Mouse (Mus musculus) c-Kit-positive CD71-negative TER-119-negative erythroid progenitor cells, embryonic 14.5 days (primary cell): ENCODE results near the gene Lactb.

ENCODE experiments used
- DNase-seq: peaks from one replicate; pipeline ENCODE4 v3.0.0-alpha.2; 2013; ENCODE audit warnings: low read depth

The Lactb gene

GRCm38 (mm10) chr9:66978468-66978867, 3.2 kb upstream of the Lactb start:
- DNase-seq = no peak

- DNase-seq = no peak
Observed at GRCm38 (mm10) chr9:66977982-66978381, 2.7 kb upstream of the Lactb start.

GRCm38 (mm10) chr9:66977121-66977520, 1.8 kb upstream of the Lactb start:
- DNase-seq = no peak

GRCm38 (mm10) chr9:66974721-66975225, 511 bp downstream of the Lactb start:
- DNase-seq = peak; percentile 86

- DNase-seq = no peak
Observed at GRCm38 (mm10) chr9:66971116-66971515, 4.2 kb downstream of the Lactb start.

GRCm38 (mm10) chr9:66967492-66967891, 7.8 kb downstream of the Lactb start:
- no peak for DNase-seq

- DNase-seq = no peak
Observed at GRCm38 (mm10) chr9:66961478-66961877, 13.8 kb downstream of the Lactb start.

GRCm38 (mm10) chr9:66957451-66957850, 17.8 kb downstream of the Lactb start:
- DNase-seq = no peak

- DNase-seq = no peak
Observed at GRCm38 (mm10) chr9:66952886-66953285, 22.4 kb downstream of the Lactb start.

- no peak for DNase-seq
Observed at GRCm38 (mm10) chr9:66952321-66952720, 23.0 kb downstream of the Lactb start.

- no peak for DNase-seq
Observed at GRCm38 (mm10) chr9:66948536-66948935, 26.7 kb downstream of the Lactb start.

GRCm38 (mm10) chr9:66945647-66946641, 29.3 kb downstream of the Lactb start, which contains the start of gene Rps27l:
Gene Rps27l (plus strand): TSS chr9:66946086.
- peak; percentile 88 for DNase-seq

GRCm38 (mm10) chr9:66945161-66945560, 30.1 kb downstream of the Lactb start:
- no peak for DNase-seq

- DNase-seq = no peak
Observed at GRCm38 (mm10) chr9:66938836-66939235, 36.4 kb downstream of the Lactb start.

GRCm38 (mm10) chr9:66937507-66937906, 37.8 kb downstream of the Lactb start:
- DNase-seq = no peak

GRCm38 (mm10) chr9:66933869-66934808, 41.1 kb downstream of the Lactb start:
- DNase-seq = no peak

GRCm38 (mm10) chr9:66930351-66930750, 44.9 kb downstream of the Lactb start:
- no peak for DNase-seq

- no peak for DNase-seq
Observed at GRCm38 (mm10) chr9:66927696-66928402, 47.4 kb downstream of the Lactb start.

GRCm38 (mm10) chr9:66925853-66926252, 49.4 kb downstream of the Lactb start:
- DNase-seq = no peak

GRCm38 (mm10) chr9:66922076-66922475, 53.2 kb downstream of the Lactb start:
- no peak for DNase-seq

GRCm38 (mm10) chr9:66920488-66921279, 54.6 kb downstream of the Lactb start:
- DNase-seq = no peak
